Comparison of ENCODE assay signal across 23 mouse cellular contexts in genomic region chr15:99852606-99853237, GRCm38 (mm10). TPM values are rescaled to one million over a fixed set of nuclear protein-coding genes. Genes with fewer than 3 reads are reported as not detected.
A peak's percentile ranks its signal among the peaks of the same experiment; 100 is the strongest.
DNase-seq lines count a peak whose midpoint lies in the region; ATAC-seq and TF ChIP-seq lines count a peak whose summit lies in the region.
"Had no signal": no experiment of that assay in that cellular context is flagged by ENCODE, and none has a peak within 500 bp of the region (broad histone marks: within the 10 kb centered on the region; RNA-seq: fewer than 3 reads in every experiment).

No protein-coding gene starts in this region.

- 77% methylated on average over 2 of the region's 2 CpGs for WGBS in kidney, postnatal 0 days
- WGBS in liver, postnatal 0 days (ENCODE audit: insufficient replicate concordance), result 50% methylated on average over 2 of the region's 2 CpGs

- no peak for DNase-seq in kidney, postnatal 0 days (ENCODE audit: low spot score)
- DNase-seq in kidney, adult 8-10 months, result no peak
- peak; percentile 74 for DNase-seq in Patski (ENCODE audit: low read depth, low spot score)
- no peak for DNase-seq in liver, postnatal 0 days
- DNase-seq in spleen, postnatal 10 days (ENCODE audit: low spot score in 2 of 2), result no peak
- no peak for DNase-seq in adrenal gland, adult (ENCODE audit: inconsistent age in 2 of 2, low spot score in 1 of 2)
- DNase-seq: adrenal gland, postnatal 25 days; cerebellum, adult 2 months; cerebellum, postnatal 36 days; gastrocnemius, postnatal 14 days; heart, adult 2 months; heart, postnatal 4 days; kidney, postnatal 25 days; lung, adult 2 months; retina, postnatal 1 day; thymus, postnatal 4 days had no signal

- no peak overlapping the region for H3K4me3 ChIP-seq in kidney, postnatal 0 days (replicated peaks; ENCODE audit: low read depth, low read length)
- no peak overlapping the region for H3K4me3 ChIP-seq in liver, postnatal 0 days (ENCODE audit: low read depth, low read length)
- H3K4me3 ChIP-seq: forebrain, embryonic 13.5 days; heart, adult 2 months; hindbrain, embryonic 15.5 days; intestine, embryonic 15.5 days; limb, embryonic 10.5 days; megakaryocyte, embryonic 14.5 days had no signal

- no peak overlapping the region for H3K4me2 ChIP-seq in kidney, postnatal 0 days (ENCODE audit: low read length)
- no peak overlapping the region for H3K4me2 ChIP-seq in liver, postnatal 0 days (ENCODE audit: low read depth, low read length)
- H3K4me2 ChIP-seq: forebrain, embryonic 13.5 days; hindbrain, embryonic 15.5 days; intestine, embryonic 15.5 days had no signal

- CTCF ChIA-PET in Patski (lab: Charles Lee), result interaction anchor here (0.8 to 1.1 kb wide), 2 partner anchors 9 to 22 kb away, joined by 3 to 6 read pairs; no protein-coding TSS in a partner anchor

- peak overlapping the region; percentile 0; the same call in 1 of the 2 replicates for H3K27ac ChIP-seq in kidney, postnatal 0 days
- H3K27ac ChIP-seq in liver, postnatal 0 days (ENCODE audit: low read depth), result peak overlapping the region; percentile 79
- H3K27ac ChIP-seq: forebrain, embryonic 13.5 days; heart, adult 2 months; hindbrain, embryonic 15.5 days; intestine, embryonic 15.5 days; limb, embryonic 10.5 days had no signal

- no peaks in the 10 kb centered on the region for H3K27me3 ChIP-seq in kidney, postnatal 0 days (ENCODE audit: insufficient read depth, low read length)
- H3K27me3 ChIP-seq in Patski, result no peaks in the 10 kb centered on the region
- no peaks in the 10 kb centered on the region for H3K27me3 ChIP-seq in liver, postnatal 0 days (ENCODE audit: insufficient read depth, low read length)
- H3K27me3 ChIP-seq: forebrain, embryonic 13.5 days; hindbrain, embryonic 15.5 days; intestine, embryonic 15.5 days had no signal

- TF ChIP-seq CTCF in kidney, postnatal 0 days (IDR thresholded peaks at IDR 0.05; ENCODE audit: low read depth), result no peak
- no peak for TF ChIP-seq CTCF in Patski (IDR thresholded peaks at IDR 0.05)
- no peak for TF ChIP-seq CTCF in liver, postnatal 0 days (IDR thresholded peaks at IDR 0.05; ENCODE audit: low read depth)

- no peaks in the 10 kb centered on the region for H3K9me3 ChIP-seq in kidney, postnatal 0 days (replicated peaks; ENCODE audit: low read length)
- no peaks in the 10 kb centered on the region for H3K9me3 ChIP-seq in liver, postnatal 0 days (ENCODE audit: low read length)
- H3K9me3 ChIP-seq: forebrain, embryonic 13.5 days; hindbrain, embryonic 15.5 days; intestine, embryonic 15.5 days; limb, embryonic 10.5 days had no signal

- peaks cover 14% of the 10 kb centered on the region for H3K4me1 ChIP-seq in kidney, postnatal 0 days (replicated peaks; ENCODE audit: insufficient read depth, low read length)
- peaks cover 10% of the 10 kb centered on the region for H3K4me1 ChIP-seq in liver, postnatal 0 days (ENCODE audit: insufficient read depth)
- H3K4me1 ChIP-seq: hindbrain, embryonic 15.5 days had no signal

- no peaks in the 10 kb centered on the region for H3K36me3 ChIP-seq in kidney, postnatal 0 days (ENCODE audit: insufficient read depth, low read length)
- no peaks in the 10 kb centered on the region for H3K36me3 ChIP-seq in liver, postnatal 0 days (replicated peaks; ENCODE audit: insufficient read depth, low read length)
- H3K36me3 ChIP-seq: hindbrain, embryonic 15.5 days; intestine, embryonic 15.5 days; limb, embryonic 10.5 days had no signal

- no peak overlapping the region for H3K9ac ChIP-seq in kidney, postnatal 0 days (ENCODE audit: low read depth, low read length)
- no peak overlapping the region for H3K9ac ChIP-seq in liver, postnatal 0 days (replicated peaks)
- H3K9ac ChIP-seq: forebrain, embryonic 13.5 days; hindbrain, embryonic 15.5 days; intestine, embryonic 15.5 days had no signal

- no peak for TF ChIP-seq EP300 in liver, postnatal 0 days (IDR thresholded peaks at IDR 0.05; ENCODE audit: low read depth)

- in situ Hi-C loops in Patski (cut with MboI; ENCODE audit: low pct_unique_long_range_greater_than_20kb), result no loop called here

- POLR2A ChIA-PET in Patski (lab: Charles Lee), result interaction anchor here (0.6 kb wide), 1 partner anchor 651 kb away, joined by 3 read pairs; no protein-coding TSS in a partner anchor

- no peak for ATAC-seq in kidney, postnatal 0 days (replicated peaks; ENCODE audit: low FRiP score, low read depth)
- peak; percentile 36 for ATAC-seq in Patski
- ATAC-seq in liver, postnatal 0 days, result peak; percentile 73
- ATAC-seq in erythroblast, adult 5-6 weeks (replicated peaks; ENCODE audit: low FRiP score, poor library complexity, severe bottlenecking), result no peak
- ATAC-seq: activated CD4-positive, CD25-positive, alpha-beta regulatory T cell, adult 4 months; forebrain, embryonic 13.5 days; intestine, embryonic 15.5 days had no signal

RNA-seq across cellular contexts. Expression of gene Lima1, which starts 22.5 kb away (rescaled TPM):
- polyA plus RNA-seq in kidney, postnatal 0 days (2015; fragmentation: Nextera tagmentation; extraction: Ambion mirVana), result 42.8 and 51.6 TPM in 2 replicates
- 140 TPM for polyA plus RNA-seq in Patski (2021)
- polyA plus RNA-seq in liver, postnatal 0 days (2015; fragmentation: Nextera tagmentation; extraction: Ambion mirVana), result 14.8 and 15.0 TPM in 2 replicates
- 1.9 and 2.9 TPM in 2 replicates for total RNA-seq in erythroblast, adult 5-6 weeks (2015; ENCODE audit: low replicate concordance)
- total RNA-seq in erythroblast, adult 5-6 weeks (2017; ENCODE audit: low replicate concordance), result 2.8 and 4.7 TPM in 2 replicates

Comparison
In these comparisons a context has a peak if more than half of its experiments do, and no peak if none do; other contexts are left out.
1. ATAC-seq: peak in Patski (single experiment) and liver, postnatal 0 days (single experiment); none in kidney, postnatal 0 days (single experiment) and erythroblast, adult 5-6 weeks (single experiment).